Mouse (Mus musculus) limb, embryonic 14.5 days (tissue): ENCODE measurements around the gene Rac3. TPM values are rescaled to one million over a fixed set of nuclear protein-coding genes. Genes with fewer than 3 reads are reported as not detected.

Experiments used
- ATAC-seq: fragments of 200-750 bp; cut with Nextera tagmentation; 2 replicates; pipeline ENCODE4 v1.8.0; 2017; ENCODE audit warnings: low read depth, moderate number of reproducible peaks, moderate TSS enrichment; ENCODE audit not compliant: low FRiP score
- DNase-seq: peaks from one replicate; pipeline ENCODE4 v3.0.0-alpha.2; 2015; ENCODE audit warnings: low spot score
- H3K27ac ChIP-seq: fragments of 300-500 bp; sonication (generic); replicated peaks from 2 replicates; pipeline ENCODE4 v1.5.1; 2014; ENCODE audit warnings: low read depth, mild to moderate bottlenecking, low read length, moderate library complexity, mixed read lengths
- H3K27me3 ChIP-seq: fragments of 300-500 bp; sonication (generic); 2 replicates; pipeline ENCODE4 v1.6.1; 2014; ENCODE audit warnings: low read length, mixed read lengths; ENCODE audit not compliant: control insufficient read depth, insufficient read depth
- H3K36me3 ChIP-seq: fragments of 300-500 bp; sonication (generic); 2 replicates; pipeline ENCODE4 v1.6.1; 2014; ENCODE audit warnings: mild to moderate bottlenecking, low read length, moderate library complexity, mixed read lengths; ENCODE audit not compliant: control insufficient read depth, insufficient read depth
- H3K4me1 ChIP-seq: fragments of 300-500 bp; sonication (generic); 2 replicates; pipeline ENCODE4 v1.6.1; 2014; ENCODE audit warnings: antibody characterized with exemption, low read length, mixed read lengths; ENCODE audit not compliant: control insufficient read depth, insufficient read depth
- H3K4me2 ChIP-seq: fragments of 300-500 bp; sonication (generic); replicated peaks from 2 replicates; pipeline ENCODE4 v1.6.1; 2014; ENCODE audit warnings: low read depth, mild to moderate bottlenecking, low read length, moderate library complexity; ENCODE audit not compliant: severe bottlenecking
- H3K4me3 ChIP-seq: fragments of 300-500 bp; sonication (generic); replicated peaks from 2 replicates; pipeline ENCODE4 v1.5.1; 2014; ENCODE audit warnings: low read length
- H3K9ac ChIP-seq: fragments of 300-500 bp; sonication (generic); 2 replicates; pipeline ENCODE4 v1.6.1; 2014; ENCODE audit warnings: mild to moderate bottlenecking, low read depth, low read length, moderate library complexity; ENCODE audit not compliant: severe bottlenecking
- H3K9me3 ChIP-seq: fragments of 300-500 bp; sonication (generic); 2 replicates; pipeline ENCODE4 v1.6.1; 2016; ENCODE audit warnings: low read length; ENCODE audit not compliant: control insufficient read depth
- POLR2A ChIP-seq: fragments of 200-500 bp; IDR thresholded peaks from 2 replicates; pipeline ENCODE4 v1.8.0; 2012; ENCODE audit warnings: inconsistent platforms, mild to moderate bottlenecking, moderate library complexity, borderline replicate concordance; ENCODE audit not compliant: insufficient read depth, insufficient read length; ENCODE audit errors: extremely low read depth
- WGBS: fragments of 180-500 bp; shearing (Covaris S2); extraction: QIAGEN DNeasy Blood & Tissue Kit; methylation state at CpG from one replicate; pipeline ENCODE4 v1.1.7; 2014; 5-methylcytosine and 5-hydroxymethylcytosine counted together
- polyA plus RNA-seq, 2 experiments: library from polyadenylated mRNA; depleted of rRNA in 1 of 2; stranded (reverse) in 1 of 2; unstranded in 1 of 2; fragments of >200 nt; fragmentation: Nextera tagmentation in 1 of 2; extraction: Ambion mirVana in 1 of 2; gene quantifications; 2 replicates each; pipeline versions ENCODE4 v1.2.1 to v1.2.3; 2012 to 2014

Rac3 gene
- polyA plus RNA-seq, 2 experiments, result 14.1 to 90.1 TPM

DNA sequence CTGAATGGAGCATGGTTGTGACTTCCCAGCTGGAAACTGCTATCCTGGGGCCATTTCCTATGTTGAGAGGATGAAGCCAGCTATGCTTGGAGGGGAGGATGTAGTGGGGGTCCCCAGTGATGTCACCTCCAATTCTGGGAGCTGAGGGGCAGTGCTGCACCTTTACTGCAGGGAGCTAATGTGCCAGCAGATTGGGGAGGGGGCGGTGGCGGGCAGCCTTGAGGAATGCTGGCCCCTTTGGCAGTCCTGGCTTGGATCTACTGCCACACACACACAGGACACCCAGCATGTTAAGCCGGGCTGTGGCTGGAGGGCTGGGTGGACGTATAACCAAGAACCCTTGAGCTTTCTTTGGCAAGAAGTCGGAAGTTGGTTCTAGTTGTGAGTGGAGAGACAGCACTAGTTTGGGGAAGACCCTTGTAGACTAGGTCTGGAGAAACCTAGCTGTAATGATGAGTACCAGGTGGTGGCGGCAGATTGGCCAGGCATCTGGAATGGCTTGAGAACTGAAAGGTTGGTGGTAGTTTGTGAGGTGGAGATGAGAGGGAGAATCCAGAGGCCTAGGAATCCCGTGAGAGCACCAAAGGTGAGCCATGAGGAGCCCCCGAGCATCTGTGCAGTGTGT is 9.2 kb upstream of the Rac3 start:
- no peak for DNase-seq
- ATAC-seq, result no peak
- peak overlapping the region; percentile 98 for H3K4me2 ChIP-seq
- peaks cover 34% of the 10 kb centered on the region for H3K36me3 ChIP-seq
- no peaks in the 10 kb centered on the region for H3K27me3 ChIP-seq
- TF ChIP-seq POLR2A, result no peak
- peak overlapping the region; percentile 66; the same call in 1 of the 2 replicates for H3K4me3 ChIP-seq
- no peaks in the 10 kb centered on the region for H3K9me3 ChIP-seq
- no peak overlapping the region for H3K27ac ChIP-seq
- peak overlapping the region; percentile 55; the same call in 1 of the 2 replicates for H3K9ac ChIP-seq
- H3K4me1 ChIP-seq, result peaks cover 14% of the 10 kb centered on the region
- WGBS, result 59% methylated on average over 8 of the region's 8 CpGs

DNA sequence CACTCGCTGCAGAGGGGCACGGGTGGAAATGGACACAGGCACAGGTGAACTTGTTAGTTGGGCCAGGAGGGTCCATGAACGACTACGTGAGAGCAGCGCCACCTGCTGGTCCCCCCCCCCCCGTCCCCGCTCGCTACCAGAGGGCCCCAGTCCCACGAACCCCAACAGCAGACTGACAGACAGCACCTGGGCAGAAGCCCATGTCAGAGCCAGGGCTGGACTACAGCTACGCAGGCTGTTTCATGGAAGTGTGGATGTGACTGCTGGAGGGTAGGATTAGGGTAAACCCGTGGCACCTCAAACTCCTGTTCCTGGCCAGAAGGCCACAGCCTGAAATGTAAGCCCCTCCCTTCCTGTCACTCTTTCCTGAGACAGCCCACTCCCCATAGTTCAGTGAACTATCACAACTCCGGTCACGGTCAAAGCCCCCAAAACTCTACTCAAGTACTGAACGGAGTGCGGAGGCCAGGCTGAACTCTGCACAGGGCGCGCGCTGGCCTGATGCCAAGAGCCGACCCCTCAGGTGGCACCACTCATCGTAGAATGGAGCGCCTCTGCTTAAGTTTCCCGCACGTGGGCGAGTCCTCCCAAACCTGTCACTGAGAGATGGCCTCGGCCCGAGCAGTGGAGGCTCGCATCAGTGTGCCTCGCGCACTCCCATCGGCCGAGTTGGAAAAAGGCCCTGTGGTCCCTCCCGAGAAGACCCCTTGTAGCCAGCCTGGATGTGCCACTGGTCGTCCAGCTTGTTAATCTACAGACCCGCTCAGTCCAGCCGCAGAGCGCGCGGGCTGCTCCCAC is 8.3 kb upstream of the Rac3 start:
- no peaks in the 10 kb centered on the region for H3K9me3 ChIP-seq
- H3K27me3 ChIP-seq, result no peaks in the 10 kb centered on the region
- peak overlapping the region; percentile 98 for H3K4me2 ChIP-seq
- no peak overlapping the region; the same call in 1 of the 2 replicates for H3K27ac ChIP-seq
- peaks cover 11% of the 10 kb centered on the region; the same call in 1 of the 2 replicates for H3K4me1 ChIP-seq
- under 1% methylated on average over 35 of the region's 38 CpGs for WGBS
- peak; percentile 27 for ATAC-seq
- H3K9ac ChIP-seq, result peak overlapping the region; percentile 55
- TF ChIP-seq POLR2A, result no peak
- H3K4me3 ChIP-seq, result peak overlapping the region; percentile 66
- peak; percentile 81 for DNase-seq
- H3K36me3 ChIP-seq, result peaks cover 42% of the 10 kb centered on the region

DNA sequence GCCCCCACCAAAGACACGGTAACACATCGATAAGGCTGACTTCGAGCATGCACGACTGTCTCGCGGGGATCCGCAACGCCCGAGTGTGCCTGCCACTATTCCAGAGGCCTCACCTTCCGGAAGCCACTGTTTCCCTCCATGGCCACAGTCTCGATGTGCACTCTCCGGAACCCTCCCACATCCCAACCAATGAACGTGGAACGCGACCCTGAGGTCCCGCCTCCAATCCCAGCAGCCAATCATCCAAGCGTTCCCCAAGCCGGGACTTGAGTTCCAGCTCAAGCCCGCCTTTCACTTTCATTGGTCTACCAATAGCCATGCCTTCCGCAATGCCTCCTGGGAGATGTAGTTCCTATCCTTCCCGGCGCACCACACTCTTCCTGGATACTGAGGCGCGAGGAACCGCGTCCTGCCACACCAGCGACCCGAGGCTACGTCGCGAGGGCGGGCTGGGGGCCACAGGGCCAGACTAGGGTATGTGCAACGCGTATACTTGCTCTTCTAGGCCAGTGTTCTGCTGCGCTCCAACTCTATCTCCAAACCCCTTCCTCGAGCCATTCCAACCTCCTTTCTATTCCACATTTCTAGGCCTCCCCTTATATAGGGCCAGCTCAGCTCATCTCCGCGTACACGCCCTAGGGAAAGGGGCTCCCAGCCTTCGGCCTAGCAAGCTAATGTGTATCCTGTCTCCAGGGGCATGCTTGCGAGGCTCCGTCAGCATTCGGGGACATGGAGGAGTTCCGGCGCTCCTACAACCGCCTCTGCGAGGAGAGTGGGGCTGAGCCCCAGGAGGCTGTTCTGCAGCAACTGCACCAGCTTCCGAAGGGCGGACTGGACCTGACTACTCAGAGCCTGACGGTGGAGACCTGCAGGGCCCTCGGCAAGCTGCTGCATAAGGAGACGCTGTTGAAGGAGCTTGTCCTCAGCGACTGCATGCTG is 7.4 kb upstream of the Rac3 start, which contains the start of the genes Cenpx and Lrrc45:
Gene Cenpx (minus strand): TSS at position 159 of the 939 bp plus-strand sequence.
Gene Lrrc45 (plus strand): TSS at position 346 of the 939 bp plus-strand sequence.
- peaks cover 44% of the 10 kb centered on the region for H3K36me3 ChIP-seq
- H3K4me3 ChIP-seq, result peak within 1 kb of the TSS; percentile 66
- 4% methylated on average over 52 of the region's 53 CpGs for WGBS

DNA sequence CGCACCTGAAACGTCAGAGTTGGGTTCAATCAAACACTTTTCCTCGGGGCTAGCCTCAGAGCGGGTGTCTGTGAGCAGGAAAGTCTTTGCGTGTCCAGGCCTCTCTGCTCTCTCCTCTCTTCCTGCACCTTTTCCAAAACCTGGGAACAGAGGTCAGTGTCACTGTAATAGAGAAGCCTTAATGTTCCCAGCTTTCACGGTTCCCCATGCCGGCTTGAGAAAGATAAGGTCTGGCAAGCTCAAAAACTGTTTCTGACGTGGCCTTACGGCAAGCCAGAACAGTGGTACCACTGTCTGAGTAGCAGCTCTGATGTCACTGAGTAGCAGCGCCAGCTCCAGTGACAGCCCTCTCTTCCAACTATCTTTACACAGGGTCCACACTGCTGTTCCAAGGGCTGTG is 6.7 kb upstream of the Rac3 start:
- no peak for TF ChIP-seq POLR2A
- DNase-seq, result no peak
- peaks cover 41% of the 10 kb centered on the region for H3K36me3 ChIP-seq
- no peak overlapping the region for H3K27ac ChIP-seq
- peak overlapping the region; percentile 68 for H3K4me2 ChIP-seq
- 54% methylated on average over 10 of the region's 10 CpGs for WGBS
- H3K4me1 ChIP-seq, result peaks cover 11% of the 10 kb centered on the region; the same call in 1 of the 2 replicates
- H3K4me3 ChIP-seq, result peak overlapping the region; percentile 66
- peak overlapping the region; percentile 52 for H3K9ac ChIP-seq
- ATAC-seq, result no peak
- no peaks in the 10 kb centered on the region for H3K9me3 ChIP-seq
- no peaks in the 10 kb centered on the region for H3K27me3 ChIP-seq

More for the DNA sequence above, 7.4 kb upstream of the Rac3 start, which contains the start of the genes Cenpx and Lrrc45:
- Histone ChIP-seq H3K9me3 (no peaks in the 10 kb centered on the region), H3K4me1 (peaks cover 11% of the 10 kb centered on the region; the same call in 1 of the 2 replicates), H3K9ac (peak within 1 kb of the TSS; percentile 55), H3K27me3 (no peaks in the 10 kb centered on the region), H3K27ac (no peak within 1 kb of the TSS; the same call in 1 of the 2 replicates), H3K4me2 (peak within 1 kb of the TSS; percentile 98)
- DNase-seq, result peak; percentile 100
- peak; percentile 96 for ATAC-seq
- no peak for TF ChIP-seq POLR2A
